Mouse (Mus musculus) telencephalon, adult 2 months (tissue): ENCODE data around the gene Nodal.

Source experiments
- DNase-seq: peaks from one replicate; pipeline ENCODE4 v3.0.0-alpha.2; 2011; ENCODE audit warnings: low read depth, low spot score

The Nodal gene

DNA sequence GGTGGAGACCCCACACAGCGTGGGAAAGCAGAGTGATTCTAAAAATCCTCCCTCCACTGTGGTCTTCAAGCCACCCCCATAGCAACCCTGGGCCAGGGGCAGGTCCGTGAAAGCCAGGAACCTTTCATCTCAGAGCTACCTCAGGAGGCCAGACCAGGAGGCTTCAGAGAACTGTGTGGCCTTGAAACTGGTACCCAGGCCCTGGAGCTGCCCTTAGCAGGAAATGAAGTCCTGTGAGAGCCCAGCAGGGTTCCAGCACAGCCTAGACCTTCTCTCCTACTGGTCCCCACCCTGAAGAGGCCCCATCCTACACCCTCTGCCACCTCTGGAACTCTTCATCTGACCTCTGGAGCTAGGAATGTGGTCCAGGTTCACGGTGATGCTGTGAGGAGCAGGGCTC, 19.6 kb upstream of the Nodal start:
- DNase-seq, result no peak

DNA sequence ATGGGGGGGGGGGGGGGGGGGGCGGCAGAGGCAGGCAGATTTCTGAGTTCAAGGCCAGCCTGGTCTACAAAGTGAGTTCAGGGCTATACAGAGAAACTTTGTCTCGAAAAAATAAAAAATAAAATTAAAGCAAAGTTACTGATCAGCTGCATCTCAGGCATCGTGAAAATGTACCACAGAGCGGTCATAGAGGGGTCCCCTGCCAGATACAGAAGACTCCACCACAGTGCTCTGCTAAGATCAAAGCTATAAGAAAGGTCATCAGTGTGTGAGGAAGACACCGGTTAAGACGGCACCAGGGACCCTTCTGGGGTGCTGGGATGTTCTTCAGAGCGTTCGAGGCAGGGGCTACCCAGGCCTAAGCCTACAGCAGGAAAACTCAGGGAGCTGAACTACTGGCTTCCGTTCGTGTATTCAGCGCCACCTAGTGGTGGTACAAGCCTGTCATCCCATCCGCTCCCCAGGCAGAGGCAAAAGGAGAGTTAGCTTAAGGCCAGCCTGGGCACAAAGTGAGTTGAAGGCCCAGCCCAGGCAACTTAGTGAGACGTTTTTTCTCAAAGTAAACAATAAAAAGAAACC, 18.5 kb upstream of the Nodal start:
- peak; percentile 36 for DNase-seq

DNA sequence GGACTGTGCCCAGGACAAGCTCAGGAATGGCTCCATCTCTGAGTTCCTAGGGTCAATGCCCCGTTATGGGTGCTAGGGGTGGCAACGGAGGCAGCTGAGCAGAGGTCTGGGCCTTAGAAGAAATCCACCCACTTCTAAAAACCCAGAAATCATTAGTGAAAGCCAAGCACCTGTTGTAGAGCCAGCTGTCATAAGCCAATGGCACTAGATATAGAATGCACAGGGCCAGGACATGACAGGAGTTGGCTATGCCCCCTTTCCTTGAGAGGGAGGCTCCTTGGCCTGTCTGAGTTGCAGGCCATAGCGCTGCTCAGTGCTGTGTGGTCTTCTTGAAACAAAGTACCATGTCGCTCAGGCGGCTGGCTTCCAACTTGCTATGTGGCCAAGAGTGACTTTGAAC, 17.4 kb upstream of the Nodal start:
- no peak for DNase-seq

DNA sequence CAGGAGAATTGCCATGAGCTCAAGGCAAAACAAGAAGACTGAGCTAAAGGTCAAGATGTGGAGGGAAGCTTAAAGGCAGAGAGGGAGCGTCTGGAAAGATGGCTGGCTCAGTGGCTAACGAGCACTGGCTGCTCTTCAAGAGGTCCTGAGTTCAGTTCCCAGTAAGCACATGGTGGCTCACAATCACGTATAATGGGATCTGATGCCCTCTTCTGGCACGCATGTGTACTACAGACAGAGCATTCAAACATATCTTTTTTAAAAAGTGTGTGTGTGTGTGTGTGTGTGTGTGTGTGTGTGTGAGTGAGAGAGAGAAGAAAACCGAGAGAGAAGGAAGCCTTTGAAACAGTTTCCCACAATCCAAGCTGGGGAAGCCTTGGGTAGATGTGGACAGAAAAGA, 15.3 kb upstream of the Nodal start:
- no peak for DNase-seq

DNA sequence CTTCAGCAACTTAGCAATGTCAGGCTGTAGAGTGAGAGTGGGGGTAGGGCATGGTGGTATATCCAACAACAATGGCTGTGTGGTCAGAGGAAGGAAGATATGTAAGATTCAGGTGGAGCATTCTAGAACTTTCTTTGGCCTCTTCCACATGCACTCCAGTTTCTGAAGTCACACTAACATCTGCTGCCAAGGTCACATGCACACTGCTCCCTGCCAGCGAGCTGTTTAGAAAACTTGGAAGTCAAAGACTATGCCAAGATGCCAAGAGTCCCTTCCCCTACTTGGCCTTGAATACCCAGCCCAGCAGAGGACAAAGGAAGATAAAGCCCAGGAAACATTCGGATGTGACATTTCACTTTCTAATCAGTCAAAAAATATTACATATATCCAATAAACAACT, 14.9 kb upstream of the Nodal start:
- DNase-seq, result no peak

DNA sequence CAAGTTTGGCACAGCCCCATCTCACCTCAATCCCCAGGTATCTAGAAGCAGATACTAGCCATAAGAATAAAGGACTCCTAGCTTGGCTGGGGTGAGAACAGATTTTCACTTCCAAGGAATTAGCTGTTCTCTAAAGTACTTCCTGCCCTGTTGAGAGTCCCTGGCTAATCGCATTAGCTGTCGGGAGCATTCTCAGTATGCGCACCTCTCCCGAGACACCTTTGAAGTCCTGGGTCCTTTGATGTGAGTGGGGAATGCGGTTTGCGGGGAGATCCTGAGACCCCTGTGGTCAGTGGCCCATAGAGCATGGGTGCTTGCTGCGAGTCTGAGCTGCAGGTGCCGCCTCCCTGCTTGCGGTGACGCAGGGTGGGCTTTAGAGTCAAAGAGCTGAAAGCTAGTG, 11.8 kb upstream of the Nodal start:
- no peak for DNase-seq

DNA sequence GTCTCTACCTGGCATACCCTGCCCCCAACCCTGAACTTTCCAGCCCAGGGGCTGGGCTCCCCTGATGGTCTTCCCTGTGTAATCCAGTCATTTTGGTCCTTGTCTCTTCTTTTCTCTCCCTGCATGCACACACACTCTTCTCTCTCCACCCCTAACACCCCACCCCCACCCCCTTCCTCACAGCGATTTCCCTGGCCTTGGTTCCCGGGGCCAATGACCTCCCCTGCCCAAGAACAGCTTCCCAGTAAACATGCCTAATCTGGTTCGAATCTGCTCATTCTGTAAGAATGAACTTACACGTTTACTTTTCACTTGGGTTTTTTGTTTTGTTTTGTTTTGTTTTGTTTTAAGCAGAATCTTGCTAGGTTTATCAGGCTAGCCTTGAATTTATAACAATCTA, 8.0 kb upstream of the Nodal start:
- no peak for DNase-seq

DNA sequence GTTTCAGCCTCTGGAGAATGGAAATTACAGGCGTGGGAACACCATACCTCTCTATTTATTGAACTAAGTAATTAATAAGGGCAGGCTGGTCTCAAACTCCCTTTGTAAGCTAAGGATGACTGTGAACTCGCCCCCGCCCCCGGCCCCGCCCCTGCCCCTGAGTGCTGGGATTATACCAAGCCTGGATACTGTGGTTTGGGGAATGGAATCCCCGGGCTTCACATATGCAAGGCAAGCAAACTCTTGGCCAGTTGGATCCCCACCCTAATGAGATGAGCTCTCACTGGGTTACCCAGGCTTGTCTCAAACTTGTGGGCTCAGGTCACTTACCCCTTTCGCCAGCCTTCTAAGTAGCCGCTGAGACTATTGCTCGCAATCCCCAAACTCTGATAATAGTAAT, 7.6 kb upstream of the Nodal start:
- no peak for DNase-seq

DNA sequence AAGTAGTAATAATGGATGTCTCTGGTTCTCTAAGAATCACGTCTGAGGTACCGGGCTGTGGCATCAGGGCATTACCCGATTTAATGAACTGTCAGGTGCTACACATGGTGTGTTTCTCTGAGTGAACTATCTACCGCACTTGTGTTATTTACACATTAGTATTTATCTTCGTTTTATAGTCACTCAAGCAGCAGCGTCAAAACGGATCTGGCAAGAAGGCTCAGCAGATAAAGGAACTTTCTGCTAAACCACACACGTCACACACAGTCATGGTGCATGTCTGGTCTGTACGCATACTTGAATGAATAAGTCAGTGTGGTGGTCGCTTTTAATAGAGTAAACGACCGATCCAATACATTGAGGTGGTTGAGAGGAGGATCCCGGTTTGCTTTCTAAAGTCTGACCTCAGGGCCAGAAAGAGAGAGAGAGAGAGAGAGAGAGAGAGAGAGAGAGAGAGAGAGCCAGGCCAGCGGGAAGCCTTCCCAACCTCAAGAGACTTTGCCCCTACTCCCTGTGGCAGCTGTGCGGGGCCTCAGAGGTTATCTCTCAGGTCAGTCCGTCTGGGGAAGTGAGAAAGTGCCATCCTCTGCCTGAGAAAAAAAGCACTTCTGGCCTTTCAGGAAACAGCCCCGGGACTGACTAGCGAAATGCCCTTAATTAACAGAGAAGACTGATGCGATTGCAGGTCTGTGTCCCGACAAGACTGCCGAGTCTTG, 4.7 kb upstream of the Nodal start:
- no peak for DNase-seq

DNA sequence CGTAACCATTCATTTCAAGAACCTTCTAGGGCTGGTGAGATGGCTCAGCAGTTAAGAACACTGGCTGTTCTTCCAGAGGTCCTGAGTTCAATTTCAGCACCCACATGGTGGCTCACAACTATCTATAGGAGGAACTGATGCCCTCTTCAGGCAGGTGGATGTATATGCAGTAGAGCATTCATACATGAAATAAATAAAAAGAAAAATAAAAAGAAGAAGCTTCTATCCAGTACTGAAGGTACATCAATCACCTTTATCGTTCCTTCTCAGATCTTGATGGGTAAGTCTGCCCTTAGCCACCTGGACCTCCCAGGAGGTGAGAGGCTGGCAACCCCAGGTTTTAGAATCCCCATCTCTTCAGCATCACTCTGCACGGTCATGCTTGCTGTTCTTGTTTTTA, 2.5 kb upstream of the Nodal start:
- DNase-seq, result no peak

DNA sequence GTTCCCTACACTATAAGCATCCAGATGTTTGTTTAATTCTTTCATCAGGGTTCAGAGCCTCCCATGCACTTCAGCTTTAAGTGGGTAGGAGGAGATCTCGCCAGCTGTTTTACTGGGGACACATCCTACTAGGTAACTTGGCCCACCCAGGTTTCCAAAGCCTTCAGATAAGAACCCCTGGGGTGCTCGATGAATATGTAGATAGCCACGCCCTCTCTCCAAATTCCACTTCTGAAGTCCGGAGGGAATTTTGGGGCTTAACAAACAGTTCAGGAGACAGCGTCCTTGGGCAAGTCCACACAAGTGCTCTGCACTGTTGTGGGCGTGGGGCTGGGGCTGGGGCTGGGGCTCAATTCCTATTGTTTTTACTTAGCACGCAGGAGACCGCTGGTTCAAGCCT, 1.9 kb upstream of the Nodal start:
- DNase-seq, result no peak

DNA sequence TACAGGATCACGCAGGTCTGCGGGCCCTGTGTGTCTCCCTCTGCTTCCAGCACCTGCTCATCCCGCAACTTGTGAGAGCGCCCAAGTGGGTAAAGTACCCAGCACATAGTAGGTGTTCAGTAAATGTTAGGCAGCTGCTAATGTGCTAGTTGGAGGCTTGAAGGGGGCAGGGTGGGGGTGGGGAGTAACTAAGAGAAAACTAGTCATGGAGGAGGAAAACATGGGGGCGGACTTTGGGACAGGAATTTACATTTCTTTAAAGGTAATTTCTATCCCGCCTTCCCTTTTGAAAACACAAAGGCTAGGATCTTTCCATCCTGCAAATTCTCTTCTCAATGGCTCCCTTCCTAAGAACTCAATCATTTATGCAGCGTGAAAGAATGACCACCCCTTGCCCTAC, 1.2 kb upstream of the Nodal start:
- DNase-seq, result no peak

DNA sequence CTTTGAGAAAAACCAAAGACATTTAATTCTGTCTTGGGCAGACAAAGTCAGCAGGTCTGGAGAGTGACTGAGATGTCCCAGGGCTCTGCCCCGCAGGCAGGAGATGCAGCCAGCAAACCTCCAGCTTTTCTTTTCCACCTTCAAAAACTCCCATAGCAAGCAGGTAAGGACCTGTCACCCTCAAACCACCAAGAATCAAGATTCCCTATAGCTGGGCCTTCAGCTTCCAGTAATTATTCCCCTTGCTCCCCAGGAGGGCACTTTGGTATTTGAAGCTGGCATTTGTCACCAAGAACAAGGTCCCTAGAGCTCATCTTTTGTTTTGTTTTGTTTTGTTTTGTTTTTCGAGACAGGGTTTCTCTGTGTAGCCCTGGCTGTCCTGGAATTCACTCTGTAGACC, 726 bp upstream of the Nodal start:
- no peak for DNase-seq

DNA sequence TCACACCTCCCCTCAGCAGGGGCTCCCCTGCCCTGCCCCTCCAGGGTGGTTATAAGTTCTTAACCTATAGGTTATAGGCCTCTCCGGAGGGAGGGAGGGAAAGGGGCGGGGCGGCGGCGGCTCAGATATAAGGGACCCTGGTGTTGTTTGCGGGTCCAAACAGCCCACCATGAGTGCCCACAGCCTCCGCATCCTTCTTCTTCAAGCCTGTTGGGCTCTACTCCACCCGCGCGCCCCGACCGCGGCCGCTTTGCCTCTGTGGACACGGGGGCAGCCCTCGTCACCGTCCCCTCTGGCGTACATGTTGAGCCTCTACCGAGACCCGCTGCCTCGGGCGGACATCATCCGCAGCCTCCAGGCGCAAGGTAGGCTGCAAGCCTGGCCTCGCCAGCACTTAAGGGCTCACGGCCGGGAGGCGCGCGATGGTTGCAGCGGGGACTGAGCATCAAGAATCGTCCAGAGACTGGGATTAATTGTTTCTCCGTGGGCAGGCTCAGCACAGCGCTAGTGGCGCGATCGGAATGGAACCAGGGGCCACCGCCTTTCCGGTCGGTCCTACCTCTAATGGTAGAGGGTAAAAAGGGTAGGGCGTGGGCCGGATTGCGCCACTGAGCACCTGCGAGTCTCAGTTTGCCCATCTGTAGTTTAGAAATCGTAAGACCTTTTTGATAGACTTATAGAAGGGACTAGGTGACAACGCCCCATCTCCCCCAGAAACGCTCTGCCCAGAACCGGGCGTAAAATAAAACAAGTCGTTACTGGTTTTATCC, 544 bp downstream of the Nodal start:
- DNase-seq, result no peak

DNA sequence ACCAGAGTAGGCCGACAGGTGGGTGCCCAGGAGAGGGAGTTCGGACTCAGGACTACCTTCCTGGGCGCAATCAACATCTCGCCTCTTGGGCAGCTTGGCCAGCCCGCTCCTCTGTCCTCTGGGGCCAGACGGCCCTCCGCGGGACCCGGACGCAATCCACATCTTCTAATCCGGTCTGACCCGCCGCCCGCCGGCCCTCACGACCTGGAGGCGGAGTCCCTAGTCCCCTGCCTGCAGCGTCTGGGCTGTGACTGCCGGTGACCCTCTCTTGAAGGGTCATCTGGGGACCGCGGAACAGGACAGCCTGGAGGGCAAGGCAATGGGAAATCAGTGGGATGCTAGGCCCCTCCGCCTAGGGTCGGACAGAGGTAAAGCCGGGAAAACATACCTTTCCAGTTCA, 1.4 kb downstream of the Nodal start:
- no peak for DNase-seq

DNA sequence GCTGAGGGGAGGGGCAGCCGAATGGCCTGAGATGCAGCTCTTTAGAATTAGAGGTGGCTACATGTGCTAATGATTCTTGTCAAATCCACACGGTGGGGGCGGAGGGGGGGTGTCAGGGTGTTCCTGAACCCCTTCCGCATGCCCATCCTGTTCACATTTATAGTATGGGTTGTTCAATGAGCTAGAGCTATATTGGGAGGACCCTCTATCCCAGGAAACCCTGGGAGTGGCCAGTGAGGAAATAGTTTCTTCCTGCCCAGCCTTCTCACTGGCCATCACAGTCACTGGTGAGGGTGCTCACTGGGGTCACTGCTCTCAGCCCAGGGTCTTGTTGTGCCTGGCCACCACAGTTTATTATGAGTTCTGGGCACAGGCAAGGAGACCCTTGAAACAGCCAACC, 2.2 kb downstream of the Nodal start:
- DNase-seq, result no peak

DNA sequence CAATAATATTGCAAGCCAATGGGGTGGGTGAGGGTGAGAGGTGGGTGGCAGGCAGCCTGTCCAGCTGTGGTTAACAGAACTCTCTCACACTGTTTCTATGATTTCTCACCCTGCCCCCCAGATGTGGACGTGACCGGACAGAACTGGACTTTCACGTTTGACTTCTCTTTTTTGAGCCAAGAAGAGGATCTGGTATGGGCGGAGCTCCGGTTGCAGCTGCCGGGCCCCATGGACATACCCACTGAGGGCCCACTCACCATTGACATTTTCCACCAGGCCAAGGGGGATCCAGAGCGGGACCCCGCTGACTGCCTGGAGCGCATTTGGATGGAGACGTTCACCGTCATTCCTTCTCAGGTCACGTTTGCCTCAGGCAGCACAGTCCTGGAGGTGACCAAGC, 5.1 kb downstream of the Nodal start:
- no peak for DNase-seq

DNA sequence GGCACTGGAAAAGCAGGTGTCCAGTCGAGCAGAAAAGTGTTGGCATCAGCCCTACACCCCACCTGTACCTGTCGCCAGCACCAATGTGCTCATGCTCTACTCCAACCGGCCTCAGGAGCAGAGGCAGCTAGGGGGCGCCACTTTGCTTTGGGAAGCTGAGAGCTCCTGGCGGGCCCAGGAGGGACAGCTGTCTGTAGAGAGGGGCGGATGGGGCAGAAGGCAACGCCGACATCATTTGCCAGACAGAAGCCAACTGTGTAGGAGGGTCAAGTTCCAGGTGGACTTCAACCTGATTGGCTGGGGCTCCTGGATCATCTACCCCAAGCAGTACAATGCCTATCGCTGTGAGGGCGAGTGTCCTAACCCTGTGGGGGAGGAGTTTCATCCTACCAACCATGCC, 5.5 kb downstream of the Nodal start:
- no peak for DNase-seq

DNA sequence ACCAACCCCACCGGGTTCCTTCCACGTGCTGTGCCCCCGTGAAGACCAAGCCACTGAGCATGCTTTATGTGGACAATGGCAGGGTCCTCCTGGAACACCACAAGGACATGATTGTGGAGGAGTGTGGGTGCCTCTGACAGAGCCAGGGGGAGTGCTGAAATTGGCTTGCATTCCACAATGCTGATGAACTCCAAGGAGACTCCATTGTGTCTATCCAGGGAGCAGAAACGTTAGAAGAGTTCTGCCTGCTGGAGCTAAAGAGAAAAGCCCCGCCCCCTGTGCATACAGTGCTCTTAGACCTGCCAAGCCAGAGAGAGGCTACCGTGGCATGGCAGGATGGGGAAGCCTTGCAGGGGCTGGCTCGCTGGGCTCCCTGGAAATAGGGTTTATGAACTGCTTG, 6.7 kb downstream of the Nodal start:
- DNase-seq, result no peak

DNA sequence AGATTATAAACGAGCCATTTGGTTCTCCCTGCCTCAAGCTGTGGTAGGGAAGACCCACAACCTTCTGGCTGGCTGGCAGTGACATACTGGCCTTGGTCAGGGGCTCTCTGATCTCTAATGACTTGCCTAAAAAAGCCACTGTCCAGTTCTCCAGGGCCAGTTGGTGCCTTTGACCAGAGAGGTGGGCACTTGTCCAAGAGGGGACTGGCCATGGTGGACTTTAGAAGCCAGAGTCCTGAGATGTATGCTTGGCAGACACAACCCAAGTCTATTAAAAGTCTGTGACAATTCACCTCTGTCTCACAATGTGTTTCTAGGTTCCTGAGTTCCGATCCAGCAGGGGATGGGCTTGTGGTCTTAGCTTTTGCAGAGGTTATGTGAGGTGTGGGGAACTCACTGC, 7.3 kb downstream of the Nodal start:
- DNase-seq, result no peak

DNA sequence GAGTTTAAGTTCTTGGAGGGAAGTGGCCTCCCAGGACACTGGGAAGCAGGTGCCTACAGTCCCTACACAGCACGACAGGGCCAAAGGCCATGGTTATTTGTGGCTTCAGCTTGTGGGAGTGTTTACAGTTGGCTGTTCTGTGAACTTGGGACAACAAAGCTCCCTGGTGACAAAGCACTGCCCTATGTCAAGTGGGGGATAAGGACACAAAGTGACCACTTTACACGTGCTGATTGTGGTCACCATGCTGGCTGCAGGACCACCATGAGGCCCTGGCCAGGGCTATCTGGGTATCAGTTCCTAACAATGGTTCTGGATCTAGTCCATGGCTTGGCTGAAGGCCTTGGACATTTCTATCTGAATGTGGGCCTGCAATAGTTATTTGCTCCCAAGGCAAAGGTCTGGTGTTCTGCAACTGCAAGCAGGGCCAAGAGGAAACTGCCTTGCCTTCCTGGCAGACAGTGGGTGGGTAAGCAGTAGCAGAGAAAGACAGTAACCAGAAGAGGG, 8.5 kb downstream of the Nodal start:
- no peak for DNase-seq

DNA sequence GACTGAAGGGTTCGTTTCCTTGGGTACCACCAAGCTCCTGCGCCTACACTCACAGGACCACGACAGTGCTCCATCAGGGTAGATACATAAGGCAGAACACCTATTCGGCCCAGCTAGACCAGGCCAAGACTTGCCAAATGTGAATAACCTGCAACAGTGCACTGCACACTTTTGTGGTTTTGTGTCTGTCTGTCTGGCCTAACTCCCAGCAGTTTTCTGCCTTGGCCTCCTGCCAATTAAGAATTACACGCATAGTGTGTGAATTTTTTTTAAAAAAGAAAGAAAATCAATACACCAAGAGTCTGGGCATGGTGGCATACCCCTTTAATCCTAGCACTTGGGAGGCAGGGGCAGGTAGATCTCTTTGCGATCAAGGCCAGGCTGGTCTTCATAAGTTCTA, 10.2 kb downstream of the Nodal start:
- DNase-seq, result no peak

DNA sequence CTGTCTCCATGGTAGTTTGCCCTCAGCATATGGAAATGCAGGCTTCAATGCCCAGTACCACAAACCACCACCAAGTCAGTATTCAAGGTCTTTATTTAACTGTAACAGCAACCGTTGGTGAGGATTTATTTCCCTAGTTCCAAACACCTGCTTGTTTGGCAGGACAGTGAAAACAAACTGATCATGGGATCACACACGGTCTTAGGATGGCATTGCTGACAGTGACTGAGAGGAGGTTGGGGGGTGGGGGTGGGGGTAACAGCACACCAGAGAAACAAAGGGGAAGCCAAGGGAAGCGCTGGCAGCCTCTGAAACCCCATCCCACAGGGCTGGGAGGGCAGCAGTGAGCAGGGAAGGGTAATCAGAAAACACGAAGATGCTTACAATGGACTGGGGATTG, 10.6 kb downstream of the Nodal start:
- no peak for DNase-seq
